Mouse (Mus musculus): ENCODE measurements at regions not wholly inside any gene's neighbourhood (a gene's known extent, or its start where the extent isn't known, plus 50 kb on each side); places are given as distances from the start of the nearest gene placed in this dataset.
"Not testable (repeated sequence)": the region's sequence is repeated elsewhere in the genome, so short reads cannot be mapped to it uniquely, and the experiment has no call there.

DNA sequence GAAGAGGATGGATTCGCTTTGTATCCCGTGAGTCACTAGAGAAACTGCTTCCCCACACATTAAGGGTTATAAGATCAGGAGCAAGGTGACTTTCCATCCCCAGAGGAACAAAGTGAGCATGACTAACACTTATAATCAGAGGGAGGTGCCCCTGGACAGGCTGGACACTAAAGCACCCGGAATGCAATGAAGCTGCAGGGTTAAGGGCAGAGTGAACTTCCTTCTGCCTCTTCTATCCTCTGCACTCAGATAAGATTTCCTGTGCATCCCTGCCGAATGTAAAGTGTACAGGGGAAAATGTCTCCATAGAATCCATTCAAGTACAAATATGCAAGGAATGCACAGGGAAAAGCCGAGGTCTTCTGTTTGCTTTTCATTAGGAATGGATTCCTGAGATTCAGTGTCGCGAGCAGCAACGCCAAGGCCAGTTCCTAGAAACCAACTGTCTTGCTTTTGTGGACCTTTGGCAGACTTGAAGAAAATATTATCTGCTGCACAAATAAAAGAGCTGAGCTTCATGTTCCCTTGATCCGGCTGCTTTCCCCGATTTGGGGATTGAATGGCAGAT is 58.5 kb upstream of the Fbxl7 start:
- no peak for DNase-seq (ENCODE audit: low read depth, low spot score)

DNA sequence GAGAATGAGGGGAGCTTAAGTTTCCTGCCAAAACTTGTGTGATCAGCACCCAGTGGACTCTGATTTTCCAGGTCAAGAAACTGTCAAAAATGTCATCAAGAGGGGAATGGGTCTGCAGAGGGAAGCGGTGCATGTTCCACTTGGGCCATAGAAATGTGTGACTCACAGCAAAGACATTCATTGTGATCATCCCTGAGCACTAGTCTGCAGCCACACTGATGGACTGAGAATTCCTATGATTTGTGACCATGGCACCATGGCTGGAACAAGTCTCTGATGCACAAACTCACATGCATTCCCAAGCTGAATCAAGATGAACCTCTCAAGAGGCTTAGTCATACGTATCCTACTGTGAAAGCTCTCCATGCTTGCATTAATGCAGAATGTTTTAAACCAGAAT is 63.6 kb upstream of the Fbxl7 start:
- DNase-seq (ENCODE audit: low read depth, low spot score) = no peak

DNA sequence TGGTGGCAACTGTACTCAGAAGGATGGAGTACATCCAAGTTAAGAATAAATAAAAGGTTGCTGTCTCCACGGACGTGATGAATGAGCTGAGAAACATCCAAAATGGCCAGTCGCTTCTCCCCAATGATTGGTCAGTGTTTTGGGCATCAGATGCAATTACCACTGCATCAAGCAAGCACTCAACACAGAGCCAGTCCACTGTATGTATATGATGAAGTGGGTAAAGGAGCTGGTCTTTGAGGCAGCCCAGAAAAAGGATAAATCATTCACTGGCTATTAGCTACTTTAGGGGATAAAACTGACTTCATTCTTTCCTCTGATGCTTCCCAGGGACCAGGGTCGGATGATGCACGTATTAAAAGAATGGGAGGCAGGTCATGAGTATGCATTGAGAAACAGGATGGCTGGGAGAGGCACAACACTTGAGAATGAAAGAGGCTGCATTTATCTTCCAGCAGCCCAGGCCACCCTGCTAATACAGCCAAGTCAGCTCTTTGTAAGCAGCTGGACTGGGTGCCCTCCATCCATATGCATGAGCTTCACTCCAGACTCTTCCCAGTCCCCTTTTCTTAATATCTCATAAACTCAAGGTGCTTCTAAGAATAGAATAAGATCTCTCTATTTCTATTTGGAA is 73.1 kb upstream of the Fbxl7 start:
- no peak for DNase-seq (ENCODE audit: low read depth, low spot score)

DNA sequence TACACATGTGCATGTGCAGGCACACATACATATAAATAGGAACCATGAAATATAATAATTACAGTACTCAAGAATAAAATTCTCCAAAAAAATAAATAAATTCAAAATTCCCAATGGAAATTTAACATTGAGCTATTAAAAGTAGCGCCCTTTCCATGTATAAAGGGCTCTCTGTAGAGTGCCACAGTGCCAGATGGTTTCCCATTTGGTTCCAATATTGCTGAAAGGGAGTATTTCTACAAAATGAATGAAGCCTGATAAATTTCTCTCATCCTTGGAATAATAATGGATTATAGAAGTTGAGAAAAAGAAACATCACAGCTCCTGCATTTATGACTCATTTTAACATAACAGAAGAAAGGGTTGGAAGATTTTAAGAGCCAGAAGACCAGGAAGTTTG is 75.4 kb upstream of the Fbxl7 start:
- no peak for DNase-seq (ENCODE audit: low read depth, low spot score)

DNA sequence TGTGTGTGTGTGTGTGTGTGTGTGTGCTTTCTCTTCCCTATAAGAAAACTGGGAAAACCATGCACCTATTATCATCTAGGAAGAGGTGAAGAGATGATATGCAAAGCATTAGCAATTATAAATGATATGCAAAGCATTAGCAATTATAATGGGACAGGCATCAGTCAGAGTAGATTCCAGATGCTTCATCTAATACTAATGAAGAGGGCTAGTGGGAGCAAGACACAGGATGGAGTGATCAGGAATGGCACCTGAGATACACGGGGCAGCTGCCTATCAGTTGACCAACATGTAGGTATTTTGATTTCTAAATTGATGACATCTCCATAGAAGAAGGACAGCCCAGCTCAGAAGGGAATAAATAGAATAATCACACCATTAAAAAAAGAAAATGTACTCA is 97.7 kb upstream of the Fbxl7 start:
- no peak for DNase-seq (ENCODE audit: low read depth, low spot score)

DNA sequence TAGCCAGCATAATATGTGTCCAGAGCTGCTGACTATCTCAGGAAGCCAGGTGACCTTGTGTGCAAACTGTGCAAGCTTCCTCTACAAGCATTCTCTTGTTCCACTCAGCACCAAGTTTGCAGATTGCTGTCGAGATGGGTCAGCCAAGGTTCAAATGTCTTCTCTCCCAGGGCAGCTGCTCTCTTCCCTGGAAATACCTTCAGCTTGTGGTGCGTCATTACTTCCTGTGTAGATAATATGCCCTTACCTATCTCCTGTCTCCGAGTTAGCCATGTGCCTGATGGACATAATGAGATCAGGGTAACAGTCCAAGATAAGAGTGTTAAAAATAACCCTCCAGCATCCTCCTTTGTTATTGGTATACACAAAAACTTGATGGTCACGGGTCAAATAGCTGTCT is 113.7 kb upstream of the Fbxl7 start:
- no peak for DNase-seq (ENCODE audit: low read depth, low spot score)

DNA sequence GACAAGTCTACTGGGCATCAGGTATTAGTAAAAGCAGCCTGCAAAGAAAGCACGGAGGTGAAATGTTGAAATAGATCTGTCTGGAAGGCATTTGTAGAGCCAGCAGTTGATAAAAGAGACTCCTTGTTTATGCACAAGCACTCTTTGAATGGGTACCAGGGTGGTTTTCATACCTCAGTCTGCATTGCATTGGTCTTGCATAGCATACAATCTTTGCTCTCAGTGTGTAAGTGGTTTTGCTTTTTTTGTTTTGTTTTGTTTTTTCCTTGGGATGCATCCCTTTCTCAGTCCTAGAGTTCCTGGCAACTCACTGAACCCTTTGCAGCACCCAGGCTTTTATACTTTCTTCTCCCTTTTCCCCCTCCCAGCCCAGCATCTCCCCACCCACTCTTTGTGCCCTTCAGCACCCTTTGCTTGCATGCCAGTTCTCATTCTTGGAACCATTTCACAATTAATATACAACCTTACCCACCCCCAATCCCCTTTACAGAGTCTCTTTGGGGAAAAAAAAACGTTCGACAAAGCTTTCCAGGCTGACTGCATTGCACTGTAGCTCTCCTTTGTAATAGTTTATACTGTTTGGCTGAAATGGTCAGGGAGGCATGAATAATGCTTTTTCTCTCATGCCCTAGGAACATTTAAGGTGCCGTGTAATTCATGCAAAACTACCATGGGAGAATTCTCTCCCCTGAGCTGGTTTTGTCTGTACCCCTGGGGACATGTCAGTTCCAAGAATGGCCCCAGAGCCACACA is 118.7 kb upstream of the Fbxl7 start:
- DNase-seq (ENCODE audit: low read depth, low spot score) = no peak

DNA sequence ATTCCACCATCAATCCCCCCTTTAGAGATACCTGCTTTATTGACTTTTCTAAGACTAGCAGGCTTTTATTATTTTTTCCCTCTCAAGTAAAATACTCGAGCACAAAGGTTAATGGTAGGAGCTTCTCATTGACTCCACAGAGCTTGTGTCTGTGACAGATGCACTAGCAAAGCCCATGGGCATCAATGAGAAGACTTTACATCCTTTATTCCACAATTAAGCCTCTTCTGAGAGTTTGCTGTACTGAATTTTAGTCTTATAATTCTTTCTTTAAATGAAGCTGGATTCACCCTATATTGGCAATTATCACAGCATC is 119.2 kb upstream of the Fbxl7 start:
- no peak for DNase-seq (ENCODE audit: low read depth, low spot score)

DNA sequence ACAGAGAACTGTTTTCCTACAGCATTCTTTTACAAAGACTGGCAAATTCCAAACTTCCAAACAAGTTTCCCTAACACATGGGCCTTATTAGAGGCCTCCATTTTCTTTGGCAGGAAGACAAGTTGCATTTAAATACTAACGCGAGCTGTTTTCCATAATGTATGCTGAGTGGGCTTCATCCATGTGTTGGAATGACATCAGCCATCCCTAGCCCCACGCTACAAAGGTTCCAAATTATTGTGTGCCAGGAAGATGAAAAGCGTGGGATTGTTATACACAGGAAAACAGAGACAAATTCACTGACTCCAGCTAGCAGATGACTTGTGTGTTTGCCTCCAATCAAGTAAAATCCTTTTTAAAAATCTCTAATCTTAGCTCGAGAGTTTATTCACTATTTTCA is 125.1 kb upstream of the Fbxl7 start:
- no peak for DNase-seq (ENCODE audit: low read depth, low spot score)

DNA sequence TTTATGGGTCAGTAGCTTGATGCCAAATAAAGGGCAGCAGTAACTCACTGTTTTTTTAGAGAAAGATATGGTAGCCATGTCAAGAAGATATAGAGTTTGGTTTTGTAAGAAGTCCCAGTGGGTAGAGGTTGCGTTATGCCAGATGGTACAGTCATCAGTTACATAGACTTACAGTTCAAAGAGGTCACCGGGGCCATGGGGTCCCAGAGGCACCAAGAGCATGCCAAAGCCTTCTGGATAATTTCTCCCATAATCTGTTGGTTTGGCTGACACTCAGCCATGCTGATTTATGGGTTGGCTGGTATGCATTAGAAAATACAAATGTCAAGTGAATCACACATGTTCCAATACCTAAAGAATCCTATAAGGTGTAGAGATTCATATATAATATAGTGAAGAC is 137.9 kb upstream of the Fbxl7 start:
- no peak for DNase-seq (ENCODE audit: low read depth, low spot score)

DNA sequence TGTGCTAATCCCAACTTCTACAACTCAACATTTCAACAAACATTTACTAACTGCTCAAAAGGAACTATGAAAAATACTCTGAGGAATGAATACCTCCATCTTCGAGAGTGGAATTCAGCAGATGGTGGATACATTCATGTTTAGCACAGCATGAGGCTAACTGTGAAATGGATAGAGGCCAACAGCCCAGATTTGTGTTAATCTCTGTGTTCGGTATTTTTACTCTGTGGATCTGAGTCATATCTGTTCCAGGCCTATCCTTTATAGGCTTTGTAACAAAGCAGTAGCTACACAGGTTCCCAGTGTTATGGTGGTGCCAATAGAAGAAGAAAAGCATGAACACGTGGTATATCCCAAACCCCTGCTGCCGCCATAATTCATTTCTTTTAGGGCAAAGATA is 148.4 kb upstream of the Fbxl7 start:
- DNase-seq (ENCODE audit: low read depth, low spot score) = no peak

DNA sequence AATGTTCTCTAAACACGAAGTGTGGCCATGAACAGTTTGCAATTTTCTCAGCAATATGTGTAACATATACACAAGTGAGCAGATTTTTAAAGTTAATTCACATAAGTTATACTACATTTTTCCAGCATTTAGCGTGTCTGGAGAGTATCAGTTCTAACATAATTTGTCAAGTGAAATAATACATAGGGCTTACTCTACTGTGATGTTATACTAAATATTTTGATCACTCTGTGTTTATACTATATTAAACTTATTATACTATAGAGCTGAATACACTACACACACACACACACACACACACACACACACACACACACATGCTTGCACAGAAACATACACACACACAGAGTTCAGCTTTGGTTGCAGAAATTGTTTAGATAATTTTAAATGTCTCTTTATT is 155.3 kb upstream of the Fbxl7 start:
- no peak for DNase-seq (ENCODE audit: low read depth, low spot score)

DNA sequence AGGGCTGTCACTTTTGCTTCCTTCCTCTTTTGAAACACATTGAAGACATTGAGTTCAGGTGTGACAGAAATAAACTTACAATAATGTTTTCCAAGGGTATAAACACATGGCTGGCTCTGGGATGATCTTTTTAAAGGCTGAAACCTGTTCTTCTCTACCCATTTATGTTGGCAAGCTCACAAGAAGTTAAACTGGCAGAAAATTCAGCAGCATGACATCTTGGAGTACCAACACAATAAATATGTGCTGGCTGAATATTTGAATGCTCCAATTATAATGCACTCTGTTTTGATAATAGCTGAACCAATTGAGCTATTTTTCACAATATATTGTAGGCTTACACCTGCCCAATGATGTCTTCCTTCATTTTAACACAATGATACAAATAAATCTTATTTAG is 168.1 kb upstream of the Fbxl7 start:
- no peak for DNase-seq (ENCODE audit: low read depth, low spot score)

DNA sequence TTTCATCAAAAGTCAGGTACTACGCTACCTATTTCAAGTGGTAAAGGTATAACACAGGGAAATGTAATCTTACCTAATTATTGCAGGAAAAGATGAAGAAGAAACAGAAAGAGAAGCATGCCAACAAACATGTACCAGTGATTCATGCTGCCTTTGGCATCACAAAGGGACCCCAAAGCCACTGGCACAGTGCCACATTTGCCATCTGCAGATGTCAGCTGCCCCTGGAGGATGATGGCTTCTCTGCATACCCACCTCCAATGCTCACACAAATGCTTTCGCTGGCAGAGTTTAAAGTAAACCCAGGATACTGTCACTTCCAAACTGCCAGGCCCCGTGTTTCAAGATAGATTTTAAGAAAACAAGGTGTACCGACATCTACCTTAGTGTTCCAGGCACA is 168.6 kb upstream of the Fbxl7 start:
- DNase-seq (ENCODE audit: low read depth, low spot score) = no peak

DNA sequence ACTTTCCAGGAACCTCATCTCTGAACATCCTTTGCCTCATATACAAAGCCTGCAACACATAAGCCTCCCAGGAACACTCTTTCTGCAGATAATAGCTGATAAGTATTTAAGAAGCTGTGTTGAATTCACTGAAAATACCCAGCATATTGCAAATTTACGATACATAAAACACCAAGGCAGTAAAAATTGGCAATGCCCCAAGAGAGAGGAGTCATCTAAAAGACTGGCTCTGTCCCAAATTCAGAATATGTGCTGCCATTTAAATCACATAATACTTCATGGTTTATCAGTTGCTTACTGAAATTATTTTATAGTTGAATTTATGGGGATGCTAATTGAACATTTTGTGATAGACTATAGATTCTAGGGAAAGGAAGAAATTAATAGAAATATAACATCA is 172.3 kb upstream of the Fbxl7 start:
- no peak for DNase-seq (ENCODE audit: low read depth, low spot score)

DNA sequence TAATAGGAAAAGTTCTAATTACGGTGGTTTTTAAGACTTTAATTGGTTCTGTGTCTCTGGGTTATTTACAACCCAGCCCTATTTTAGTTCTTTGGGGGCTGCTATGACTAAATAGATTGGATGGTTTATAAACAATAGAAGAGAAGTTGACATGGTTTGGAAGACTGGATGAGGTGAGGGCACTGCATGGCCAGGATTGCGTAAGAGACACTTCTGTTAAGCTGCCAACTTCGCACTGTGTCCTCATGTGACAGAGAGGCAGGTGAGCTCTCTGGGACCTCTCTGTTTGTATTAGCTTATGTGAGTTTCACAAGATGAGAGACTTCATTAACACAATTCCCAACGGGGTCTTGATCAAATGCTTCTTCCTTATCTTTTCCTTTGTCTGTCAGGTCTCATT is 182.5 kb upstream of the Fbxl7 start:
- DNase-seq (ENCODE audit: low read depth, low spot score) = no peak

DNA sequence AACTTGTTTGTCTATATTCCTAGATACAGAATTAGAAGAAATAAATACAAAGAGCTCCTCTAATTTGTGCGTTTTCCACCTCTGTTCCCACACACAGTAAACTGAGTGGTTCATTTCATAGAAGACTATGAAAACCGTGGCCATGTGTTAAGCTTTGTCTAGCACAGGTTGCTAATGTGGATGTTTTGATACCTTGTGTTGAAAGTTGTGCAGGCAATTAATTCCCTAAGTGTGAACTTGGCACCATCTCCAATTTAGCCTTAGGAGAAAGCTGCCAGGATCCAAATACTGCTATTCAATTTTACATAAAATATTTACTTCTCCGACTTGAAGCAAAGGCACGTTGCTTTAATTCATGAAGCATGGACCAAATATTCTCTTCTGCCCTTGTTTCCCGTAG is 187.4 kb upstream of the Fbxl7 start:
- DNase-seq (ENCODE audit: low read depth, low spot score) = no peak

DNA sequence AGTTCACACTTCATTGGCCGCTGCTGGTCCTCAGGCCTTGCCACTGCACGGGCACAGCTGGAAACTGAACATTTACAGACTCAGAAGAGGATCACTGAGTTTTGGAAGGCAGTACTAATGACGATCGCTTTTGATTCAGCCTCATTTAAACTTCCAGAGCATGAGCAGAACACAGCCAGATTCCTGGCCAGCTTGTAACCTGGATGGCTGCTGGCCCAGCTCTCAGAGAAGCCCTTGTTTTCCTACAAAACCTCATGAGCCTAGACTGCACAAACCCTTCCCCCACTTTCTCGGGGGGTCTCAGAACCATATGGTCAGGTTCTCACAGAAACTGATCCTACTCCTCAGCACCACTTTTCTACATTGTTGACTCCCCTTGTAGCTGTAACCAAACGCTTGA is 188.2 kb upstream of the Fbxl7 start:
- no peak for DNase-seq (ENCODE audit: low read depth, low spot score)

DNA sequence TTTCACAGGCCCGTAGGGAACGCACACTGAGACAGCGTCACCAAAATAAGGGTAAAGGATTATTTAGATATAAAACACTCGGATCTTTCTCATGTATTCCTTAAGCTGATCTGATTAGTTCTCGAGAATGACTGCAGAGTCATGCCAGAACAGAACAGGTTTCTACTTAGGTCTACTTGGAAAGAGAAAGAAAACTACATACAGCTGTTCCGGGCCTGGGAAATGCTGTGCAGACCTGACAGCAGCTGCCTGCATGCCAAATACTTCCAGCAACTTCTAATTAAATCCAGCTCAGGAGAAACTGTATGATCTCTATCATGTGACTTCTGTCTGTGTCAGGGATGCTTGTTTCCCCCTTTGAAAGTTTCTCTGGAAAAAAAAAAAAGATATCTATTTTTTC is 193.8 kb upstream of the Fbxl7 start:
- no peak for DNase-seq (ENCODE audit: low read depth, low spot score)

DNA sequence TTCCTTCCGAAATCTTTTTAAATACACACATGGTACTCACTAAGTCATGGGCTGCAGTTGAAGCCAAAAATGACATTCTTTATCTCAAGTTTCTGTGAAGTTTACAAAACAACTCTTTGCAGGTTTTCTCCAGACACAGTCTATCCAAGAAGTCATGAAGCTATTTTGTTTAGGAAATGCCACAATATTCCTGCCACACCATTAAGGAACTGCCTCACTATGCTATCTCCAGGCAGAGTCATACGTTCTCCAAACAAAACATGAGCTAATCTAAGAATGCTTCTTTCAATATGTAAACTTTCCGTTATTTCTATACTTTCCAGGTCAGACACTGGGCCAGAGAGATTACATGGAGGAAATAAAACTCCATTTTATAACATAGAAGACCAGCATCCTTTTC is 198.7 kb upstream of the Fbxl7 start:
- no peak for DNase-seq (ENCODE audit: low read depth, low spot score)

DNA sequence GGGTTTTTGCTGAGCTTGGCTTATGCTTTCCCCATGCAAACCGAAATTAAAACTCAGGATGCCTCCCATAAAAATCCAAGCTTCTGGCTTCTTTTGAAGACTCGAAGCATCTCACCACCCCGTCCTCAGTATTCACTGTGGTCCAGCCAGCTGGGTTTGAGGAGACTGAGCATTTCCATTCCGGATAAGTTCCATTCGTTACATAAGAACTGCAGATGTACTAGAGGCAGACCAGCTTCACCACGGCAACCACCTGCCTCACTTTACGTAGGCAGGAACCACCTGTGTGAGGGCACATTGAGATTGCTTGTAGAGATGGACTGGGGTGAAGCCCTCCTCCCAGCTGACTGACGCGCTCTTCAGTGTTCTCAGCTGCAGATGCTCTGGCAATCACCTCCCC is 199.9 kb upstream of the Fbxl7 start:
- no peak for DNase-seq (ENCODE audit: low read depth, low spot score)

DNA sequence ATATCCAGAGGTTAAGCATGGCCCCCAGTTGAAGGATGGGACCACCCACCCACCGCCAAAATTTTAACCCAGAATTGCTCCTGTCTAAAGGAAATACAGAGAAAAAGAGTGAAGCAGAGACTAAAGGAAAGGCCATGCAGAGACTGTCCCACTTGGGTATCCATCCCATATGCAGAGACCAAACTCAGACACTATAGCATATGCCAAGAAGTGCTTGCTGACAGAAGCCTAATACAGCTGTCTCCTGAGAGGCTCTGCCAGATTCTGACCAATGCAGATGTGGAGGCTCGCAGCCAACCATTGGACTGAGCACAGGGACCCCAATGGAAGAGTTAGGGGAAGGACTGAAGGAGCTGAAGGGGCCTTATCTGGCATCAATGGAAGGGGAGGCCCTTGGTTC is 206.2 kb upstream of the Fbxl7 start:
- not testable (repeated sequence) for DNase-seq (ENCODE audit: low read depth, low spot score)

DNA sequence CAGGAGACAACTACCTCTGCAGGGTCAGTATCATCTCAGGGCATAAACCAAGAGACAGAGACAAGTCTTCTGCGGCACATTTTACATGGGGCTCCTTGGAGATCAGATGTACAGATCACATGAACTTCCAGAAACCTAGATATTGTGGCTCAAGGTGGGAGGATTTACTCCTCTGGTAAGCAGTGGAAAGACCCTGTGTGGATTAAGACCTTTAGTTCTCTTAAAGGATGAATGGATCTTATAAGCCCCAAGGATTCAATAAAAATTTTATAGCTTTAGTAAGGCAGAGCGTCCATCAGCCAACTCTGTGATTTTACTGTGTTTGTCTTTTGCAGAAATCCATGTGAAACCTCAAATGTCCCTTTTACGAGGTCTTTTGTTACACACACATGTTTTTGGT is 213.8 kb upstream of the Fbxl7 start:
- no peak for DNase-seq (ENCODE audit: low read depth, low spot score)

DNA sequence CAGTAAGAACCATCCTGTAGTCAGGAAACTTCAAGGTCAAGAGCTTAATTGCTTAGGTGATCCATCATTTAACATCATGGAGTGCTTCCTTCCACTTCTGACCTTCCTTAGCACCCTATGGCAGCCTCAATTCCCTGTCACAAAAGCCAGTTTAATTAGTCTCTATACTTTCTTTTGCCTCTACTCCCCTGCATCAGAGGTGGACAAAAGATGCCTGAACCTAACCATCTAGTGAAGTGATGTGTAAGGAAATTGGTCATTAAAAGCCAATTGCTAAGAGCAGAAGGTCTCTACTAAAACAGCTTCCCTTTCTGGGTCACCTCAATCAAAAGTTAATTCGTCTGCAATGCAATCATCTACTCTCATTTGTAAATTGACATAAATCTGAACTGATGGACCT is 234.3 kb upstream of the Fbxl7 start:
- DNase-seq (ENCODE audit: low read depth, low spot score) = no peak
